In genomic region chr17:12211890-12212289, GRCm38 (mm10) we compare ENCODE assay signal across 21 mouse cellular contexts.
DNase-seq lines count a peak whose midpoint lies in the region; ATAC-seq and TF ChIP-seq lines count a peak whose summit lies in the region.
"Had no signal": no experiment of that assay in that cellular context is flagged by ENCODE, and none has a peak within 500 bp of the region (broad histone marks: within the 10 kb centered on the region; RNA-seq: fewer than 3 reads in every experiment).

No protein-coding gene starts in this region.

- H3K4me1 ChIP-seq in forebrain, embryonic 15.5 days = peaks cover 28% of the 10 kb centered on the region
- peaks cover 24% of the 10 kb centered on the region for H3K4me1 ChIP-seq in forebrain, embryonic 13.5 days

- WGBS in forebrain, embryonic 15.5 days = 82% methylated on average over 11 of the region's 11 CpGs
- WGBS in forebrain, embryonic 13.5 days = 89% methylated on average over 11 of the region's 11 CpGs

- no peak overlapping the region for H3K4me3 ChIP-seq in forebrain, embryonic 15.5 days
- no peak overlapping the region for H3K4me3 ChIP-seq in forebrain, embryonic 13.5 days
- H3K4me3 ChIP-seq in left cerebral cortex, adult 2 months = no peak overlapping the region
- H3K4me3 ChIP-seq: forebrain, embryonic 10.5 days; gastrocnemius, adult 2 months; heart, embryonic 12.5 days; heart, embryonic 15.5 days; hindbrain, embryonic 10.5 days; hindbrain, embryonic 13.5 days had no signal

- no peaks in the 10 kb centered on the region for H3K27me3 ChIP-seq in forebrain, embryonic 15.5 days
- no peaks in the 10 kb centered on the region for H3K27me3 ChIP-seq in forebrain, embryonic 13.5 days
- H3K27me3 ChIP-seq: heart, embryonic 12.5 days; heart, embryonic 15.5 days; hindbrain, embryonic 13.5 days had no signal

- no peak overlapping the region for H3K9ac ChIP-seq in forebrain, embryonic 15.5 days (replicated peaks)
- no peak overlapping the region for H3K9ac ChIP-seq in forebrain, embryonic 13.5 days
- H3K9ac ChIP-seq: heart, embryonic 12.5 days; heart, embryonic 15.5 days; hindbrain, embryonic 13.5 days had no signal

- DNase-seq in left cerebral cortex, adult 2 months (ENCODE audit: extremely low spot score in 1 of 2, low spot score in 2 of 2) = no peak
- no peak for DNase-seq in left cerebral cortex, postnatal 14 days (ENCODE audit: low spot score in 2 of 2)
- peak; percentile 51 for DNase-seq in right cerebral cortex, adult 18-20 months
- DNase-seq in right cerebral cortex, postnatal 4 days = no peak
- DNase-seq: adrenal gland, adult 8-10 months; adrenal gland, postnatal 25 days; cerebellum, adult 18-20 months; cerebellum, adult 9-10 months; gastrocnemius, adult 2 months; gastrocnemius, postnatal 14 days; heart, adult 11 months; heart, postnatal 10 days; heart, postnatal 36 days had no signal

- ATAC-seq in forebrain, embryonic 15.5 days (replicated peaks) = no peak
- no peak for ATAC-seq in forebrain, embryonic 13.5 days
- ATAC-seq: activated CD4-positive, CD25-positive, alpha-beta regulatory T cell, adult 4 months had no signal

- TF ChIP-seq CTCF in left cerebral cortex, adult 2 months (IDR thresholded peaks at IDR 0.05) = no peak

- H3K36me3 ChIP-seq in forebrain, embryonic 15.5 days = peaks cover 25% of the 10 kb centered on the region
- peaks cover 49% of the 10 kb centered on the region for H3K36me3 ChIP-seq in forebrain, embryonic 13.5 days (ENCODE audit: poor library complexity, severe bottlenecking)
- H3K36me3 ChIP-seq: heart, embryonic 15.5 days had no signal

- H3K27ac ChIP-seq in forebrain, embryonic 15.5 days (replicated peaks) = 0 out of 2 replicates have a peak overlapping the region, but pooled peaks have one; percentile 5
- H3K27ac ChIP-seq in forebrain, embryonic 13.5 days = no peak overlapping the region
- peak overlapping the region; percentile 25; the same call in 1 of the 2 replicates for H3K27ac ChIP-seq in left cerebral cortex, adult 2 months
- H3K27ac ChIP-seq: forebrain, embryonic 10.5 days; gastrocnemius, adult 2 months; heart, embryonic 15.5 days; hindbrain, embryonic 10.5 days; hindbrain, embryonic 13.5 days had no signal

- intact Hi-C loops in left cerebral cortex, adult 2 months (cut with DNase I) = loop anchor here (2.0 kb wide), 1 partner anchor 93 kb away; the partner anchor contains the start of gene Agpat4
- intact Hi-C loops in left cerebral cortex, postnatal 14 days (cut with DNase I) = loop anchor here (5.0 kb wide), 1 partner anchor 55 kb away; no protein-coding TSS in a partner anchor

- H3K9me3 ChIP-seq in forebrain, embryonic 15.5 days = no peaks in the 10 kb centered on the region
- H3K9me3 ChIP-seq in forebrain, embryonic 13.5 days (replicated peaks) = no peaks in the 10 kb centered on the region
- H3K9me3 ChIP-seq: forebrain, embryonic 10.5 days; heart, embryonic 12.5 days; heart, embryonic 15.5 days; hindbrain, embryonic 10.5 days; hindbrain, embryonic 13.5 days had no signal

- no peak overlapping the region for H3K4me2 ChIP-seq in forebrain, embryonic 15.5 days (replicated peaks)
- H3K4me2 ChIP-seq in forebrain, embryonic 13.5 days = no peak overlapping the region
- H3K4me2 ChIP-seq: heart, embryonic 12.5 days; heart, embryonic 15.5 days; hindbrain, embryonic 13.5 days had no signal
